Mouse (Mus musculus): Measurements from ENCODE around the gene 1700020L24Rik.

The 1700020L24Rik gene

DNA sequence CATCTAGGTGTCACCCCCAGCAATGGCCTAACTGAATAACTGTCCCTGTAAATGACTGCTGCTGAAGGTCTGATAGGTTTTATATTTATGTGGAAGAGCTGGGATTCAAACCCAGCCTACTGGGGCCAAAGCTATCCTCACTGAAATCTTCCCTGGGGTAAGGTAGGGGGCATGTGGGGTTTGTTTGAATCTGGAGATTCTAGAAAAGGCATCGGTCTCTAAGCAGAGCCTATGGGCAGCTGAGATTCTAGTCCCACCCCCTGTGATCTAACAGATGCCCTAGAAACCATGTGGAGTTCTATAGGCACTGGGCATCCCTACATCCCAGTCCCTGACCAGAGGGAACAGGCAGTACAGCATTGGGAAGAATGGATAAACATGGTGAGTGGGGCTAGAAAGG, at the start of gene 1700020L24Rik:
Gene 1700020L24Rik, plus strand, starts transcription at position 301 of the 400 bp plus-strand sequence.
- DNase-seq (ENCODE audit: low spot score): no peak

DNA sequence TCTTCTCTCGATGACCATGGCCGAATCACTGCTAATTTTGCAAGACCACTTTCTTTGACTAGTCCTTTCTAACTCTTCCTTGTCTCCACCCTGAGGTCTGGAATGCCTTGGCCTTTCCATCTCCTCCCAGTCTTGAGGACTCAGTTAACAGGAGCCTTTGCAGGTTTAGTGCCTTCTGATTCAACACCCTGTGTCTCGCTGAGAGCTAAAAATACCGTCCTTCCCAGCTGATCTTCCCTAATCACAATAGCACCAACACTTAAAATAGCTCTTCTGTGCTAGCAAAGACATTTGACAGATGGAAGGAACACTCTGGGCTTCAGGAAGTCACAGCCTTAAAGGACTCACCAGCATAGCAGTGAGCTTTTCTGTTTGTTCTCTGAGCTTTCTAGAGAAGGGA, 44.4 kb upstream of the 1700020L24Rik start:
- DNase-seq (ENCODE audit: low spot score): no peak

DNA sequence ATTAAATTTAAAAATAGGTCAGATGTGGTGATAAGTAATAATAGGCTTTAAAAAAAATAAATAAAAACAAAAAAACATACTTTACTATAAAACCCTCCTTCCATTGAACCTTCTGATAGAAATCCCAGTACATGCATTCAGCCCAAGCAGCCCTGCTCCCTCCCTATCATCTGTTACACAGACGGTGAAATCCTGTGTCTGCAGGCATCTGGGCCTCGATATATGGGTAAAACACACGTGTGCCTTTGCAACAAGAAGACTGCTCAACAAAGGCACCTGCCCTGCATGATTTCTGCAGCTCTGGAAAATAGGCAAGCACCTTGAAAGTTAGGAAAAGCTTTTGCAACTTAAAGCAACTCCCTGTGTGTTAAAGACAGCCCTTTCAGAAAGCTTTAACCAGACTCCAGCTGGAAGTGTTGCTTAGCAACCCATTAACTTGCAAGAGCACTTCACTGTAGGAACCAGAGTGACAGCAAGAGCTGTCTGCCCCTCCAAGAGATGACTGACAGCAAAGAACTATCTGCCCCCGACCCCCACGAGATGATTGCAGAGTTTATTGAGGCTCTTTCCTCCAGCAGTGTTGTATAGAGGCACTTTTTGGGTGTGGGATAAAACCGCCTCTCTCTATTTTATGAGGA, 42.6 kb upstream of the 1700020L24Rik start:
- DNase-seq (ENCODE audit: low spot score): no peak

DNA sequence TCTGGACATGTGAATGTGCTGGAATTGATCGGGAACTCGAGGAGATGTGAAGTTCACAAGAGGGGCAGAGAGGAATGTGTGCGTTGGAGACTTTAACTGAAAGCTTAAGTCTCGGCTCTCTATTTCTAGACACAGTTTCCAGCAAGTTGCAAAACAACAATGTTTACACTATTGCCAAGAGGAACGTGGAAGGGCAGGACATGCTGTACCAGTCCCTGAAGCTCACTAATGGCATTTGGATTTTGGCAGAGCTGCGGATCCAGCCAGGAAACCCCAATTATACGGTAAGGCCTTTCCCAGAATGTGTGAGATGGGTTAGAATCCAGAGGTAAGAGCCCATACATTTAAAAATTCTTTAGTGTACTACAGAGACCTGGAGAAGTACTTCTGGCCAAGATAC, 39.9 kb upstream of the 1700020L24Rik start:
- no peak for DNase-seq (ENCODE audit: low spot score)

DNA sequence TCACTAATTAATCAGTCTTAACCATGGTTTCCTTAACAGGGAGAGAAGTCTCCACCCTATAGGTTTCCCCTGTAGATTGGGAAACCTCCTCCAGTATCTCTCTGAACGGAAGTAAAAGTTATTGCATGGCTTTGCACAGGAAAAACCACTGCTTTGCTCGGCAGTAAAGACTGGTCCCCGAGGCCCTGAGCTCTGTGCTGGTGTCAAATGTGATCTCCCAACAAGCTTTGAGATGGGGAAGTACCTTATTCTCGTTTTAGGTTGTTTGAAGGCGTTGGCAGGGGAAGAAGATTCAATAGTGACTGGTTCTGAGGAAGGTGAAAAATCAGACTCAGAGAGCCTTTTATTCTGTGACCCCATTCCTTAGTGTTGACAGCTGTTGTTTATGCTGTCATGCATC, 38.8 kb upstream of the 1700020L24Rik start:
- no peak for DNase-seq (ENCODE audit: low spot score)

DNA sequence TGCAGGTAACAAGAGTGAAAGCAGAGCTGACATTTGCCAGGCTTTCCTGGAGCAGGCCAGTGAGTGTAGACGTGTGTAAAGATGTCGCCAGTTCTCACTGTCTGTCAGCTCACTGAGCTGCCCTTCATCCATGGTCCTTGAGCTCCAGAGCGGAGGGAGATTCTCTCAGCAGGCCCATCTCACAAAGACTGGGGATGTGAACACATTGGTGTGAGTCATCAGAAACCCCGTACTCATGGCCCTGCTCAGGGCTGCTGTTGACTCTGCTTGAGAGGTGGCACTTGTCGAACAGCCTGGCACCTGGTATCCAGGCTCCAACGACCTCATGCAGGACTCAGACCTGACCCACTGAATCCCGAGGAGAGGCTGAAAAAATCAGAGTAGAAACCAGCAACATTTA, 33.7 kb upstream of the 1700020L24Rik start:
- no peak for DNase-seq (ENCODE audit: low spot score)

DNA sequence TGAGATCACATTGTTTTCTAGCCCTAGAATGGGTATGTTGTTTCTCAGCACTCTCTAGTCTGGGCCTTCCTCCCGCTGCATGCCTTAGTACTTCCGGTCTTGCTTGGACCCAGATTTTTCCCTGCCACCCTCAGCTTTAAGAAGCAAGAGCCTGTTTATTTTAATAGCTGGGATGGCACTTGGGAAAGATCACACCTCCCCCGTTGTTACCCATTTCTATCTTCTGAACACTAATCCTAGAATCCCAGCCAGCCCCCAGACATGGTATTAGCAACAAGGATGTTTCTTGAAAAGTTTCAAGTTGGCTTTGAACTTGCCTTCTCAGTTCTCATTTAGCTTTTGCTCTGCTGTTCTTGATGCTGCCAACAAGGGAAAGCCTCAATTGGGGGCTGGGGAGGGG, 31.1 kb upstream of the 1700020L24Rik start:
- DNase-seq (ENCODE audit: low spot score): no peak

DNA sequence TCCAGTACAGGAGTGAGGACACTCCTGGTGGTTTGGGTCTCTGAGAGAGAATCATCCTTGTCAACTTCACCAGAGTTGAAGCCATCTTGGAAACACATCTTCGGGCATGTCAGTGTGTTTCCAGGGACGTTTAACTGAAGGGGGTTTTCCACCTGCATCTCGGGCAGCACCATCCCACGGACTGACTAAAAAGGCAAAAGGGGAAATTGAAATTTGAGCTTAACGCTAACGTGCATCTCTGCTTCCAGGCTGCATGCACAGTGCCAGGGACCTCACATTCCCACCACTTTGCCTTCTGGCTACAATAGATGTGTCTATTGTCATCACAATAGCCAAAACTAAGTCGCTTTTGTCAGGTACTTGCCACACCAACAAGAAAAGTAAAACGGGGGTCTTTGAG, 29.2 kb upstream of the 1700020L24Rik start:
- DNase-seq (ENCODE audit: low spot score): no peak

DNA sequence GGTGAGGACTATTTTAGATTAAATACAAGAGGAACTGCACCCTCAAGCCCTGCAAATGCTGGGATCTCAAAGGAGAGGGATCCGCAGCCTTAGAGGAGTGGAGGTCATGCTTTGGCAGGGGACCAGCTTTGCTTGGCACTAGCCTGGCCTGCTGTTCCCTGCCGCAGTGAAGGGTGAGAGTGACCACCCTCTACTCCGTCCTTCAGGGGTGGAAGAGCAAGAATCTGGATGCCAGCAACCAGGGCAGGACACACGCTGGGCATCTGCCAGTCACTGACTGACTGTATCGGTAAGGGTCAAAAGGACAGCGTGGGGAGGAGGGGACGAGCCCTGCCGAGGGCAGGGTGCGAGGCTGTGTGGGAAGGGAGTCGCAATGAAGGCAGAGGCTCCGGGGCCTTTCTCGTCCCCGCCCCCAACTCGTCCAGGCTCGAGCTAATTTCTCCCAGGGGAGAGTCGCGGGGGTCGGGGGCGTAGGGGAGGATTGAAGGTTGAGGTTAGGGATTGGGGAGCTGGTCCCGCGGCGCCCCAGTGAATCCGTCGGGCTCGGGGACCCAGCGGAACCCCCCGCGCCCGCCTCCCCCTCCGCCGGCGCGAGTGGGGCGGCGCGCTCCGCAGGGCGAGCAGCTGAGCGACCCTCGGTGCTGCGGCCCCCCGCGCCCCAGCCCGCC, 28.3 kb upstream of the 1700020L24Rik start, which contains the start of gene Rasl10b:
Gene Rasl10b, plus strand, starts transcription at position 51 of the 668 bp plus-strand sequence.
- DNase-seq (ENCODE audit: low spot score): no peak

DNA sequence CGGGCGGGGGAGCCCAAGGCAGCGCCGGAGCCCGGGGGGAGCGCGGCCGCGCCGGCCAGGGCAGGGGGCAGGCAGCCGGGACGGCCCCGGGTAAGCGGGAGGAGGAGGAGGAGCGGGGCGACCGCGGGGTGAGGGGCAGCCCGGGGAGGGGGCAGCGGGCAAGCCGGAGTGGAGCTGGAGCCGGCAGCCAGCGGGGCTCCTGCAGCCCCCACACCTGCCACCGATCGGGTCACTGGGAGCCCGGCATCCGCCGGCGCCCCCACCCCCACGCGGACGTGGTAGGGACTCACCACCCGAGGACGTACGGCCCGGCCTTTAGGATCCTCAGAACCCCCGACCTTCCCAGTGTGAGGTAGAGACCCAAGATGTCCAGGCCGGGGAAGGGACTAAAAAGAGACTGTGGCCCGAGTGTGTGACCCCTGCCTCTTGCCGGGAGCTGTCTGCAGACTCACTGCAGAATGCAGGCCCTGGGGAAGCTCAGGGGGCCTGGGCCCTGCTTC, 27.6 kb upstream of the 1700020L24Rik start:
- no peak for DNase-seq (ENCODE audit: low spot score)

DNA sequence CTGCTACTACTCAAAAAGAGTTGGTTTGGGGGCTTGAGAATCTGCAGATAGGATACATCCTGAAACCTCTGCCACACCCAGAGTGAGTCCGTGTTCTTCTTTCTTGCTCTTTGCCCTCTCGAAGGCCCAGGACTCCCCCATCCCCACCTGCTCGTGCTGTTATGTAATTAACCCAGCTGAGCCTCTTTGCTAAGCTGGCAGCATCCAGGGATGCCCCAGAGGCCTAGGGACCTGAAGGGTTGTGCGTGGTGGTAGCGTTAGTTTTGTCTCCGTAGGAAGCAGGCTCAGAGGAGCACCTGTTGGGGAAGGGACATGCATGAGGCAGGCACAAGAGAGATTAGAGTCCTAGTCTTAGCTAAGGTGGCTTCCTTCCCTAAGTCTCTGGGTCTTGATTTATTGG, 27.0 kb upstream of the 1700020L24Rik start:
- DNase-seq (ENCODE audit: low spot score): no peak

DNA sequence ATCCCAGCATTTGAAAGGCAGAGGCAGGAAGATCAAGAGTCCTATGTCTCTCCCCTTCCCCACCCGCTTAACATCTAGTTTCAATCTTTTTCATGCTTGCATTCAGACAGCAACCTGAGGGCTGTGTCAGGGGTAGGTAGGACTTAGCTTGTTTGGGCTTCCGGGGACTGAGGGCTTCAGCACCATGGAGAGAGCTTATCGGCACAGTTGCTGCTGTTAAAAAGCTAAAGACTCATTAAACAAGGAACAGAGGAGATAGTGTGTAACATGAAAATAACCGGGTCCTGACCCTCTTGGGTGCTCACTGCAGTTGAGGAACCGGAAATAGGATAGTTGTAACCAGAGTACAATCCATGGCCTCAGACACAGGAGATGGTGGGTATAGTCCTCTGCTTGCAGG, 20.4 kb upstream of the 1700020L24Rik start:
- DNase-seq (ENCODE audit: low spot score): peak; percentile 52

DNA sequence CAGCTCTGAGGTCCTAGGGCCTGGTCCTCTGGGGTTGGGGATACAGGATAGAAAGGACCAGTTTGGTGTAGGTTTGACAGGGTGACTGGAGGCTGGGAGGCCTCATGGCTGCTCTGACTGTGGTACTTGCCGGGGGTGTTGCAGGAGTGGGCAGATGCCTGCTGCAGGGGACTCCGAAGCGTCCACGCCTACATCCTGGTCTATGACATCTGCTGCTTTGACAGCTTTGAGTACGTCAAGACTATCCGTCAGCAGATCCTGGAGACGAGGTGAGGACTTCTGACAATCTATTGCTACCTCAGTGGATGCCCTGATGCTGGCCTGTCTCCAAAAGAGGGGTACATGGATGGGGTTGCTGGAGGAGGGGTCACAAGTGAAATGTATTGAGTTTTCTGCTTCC, 19.8 kb upstream of the 1700020L24Rik start:
- DNase-seq (ENCODE audit: low spot score): no peak

DNA sequence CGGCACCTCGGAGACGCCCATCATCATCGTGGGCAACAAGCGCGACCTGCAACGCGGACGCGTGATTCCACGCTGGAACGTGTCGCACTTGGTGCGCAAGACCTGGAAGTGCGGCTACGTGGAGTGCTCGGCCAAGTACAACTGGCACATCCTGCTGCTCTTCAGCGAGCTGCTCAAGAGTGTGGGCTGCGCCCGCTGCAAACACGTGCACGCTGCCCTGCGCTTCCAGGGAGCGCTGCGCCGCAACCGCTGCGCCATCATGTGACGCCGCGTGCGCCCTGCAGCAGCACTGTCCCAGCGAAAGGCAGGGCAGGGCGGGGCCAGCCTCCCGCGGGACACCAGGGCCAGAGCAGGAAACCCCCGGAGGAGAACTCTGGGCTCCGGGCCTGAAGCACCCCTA, 18.9 kb upstream of the 1700020L24Rik start:
- DNase-seq (ENCODE audit: low spot score): no peak

DNA sequence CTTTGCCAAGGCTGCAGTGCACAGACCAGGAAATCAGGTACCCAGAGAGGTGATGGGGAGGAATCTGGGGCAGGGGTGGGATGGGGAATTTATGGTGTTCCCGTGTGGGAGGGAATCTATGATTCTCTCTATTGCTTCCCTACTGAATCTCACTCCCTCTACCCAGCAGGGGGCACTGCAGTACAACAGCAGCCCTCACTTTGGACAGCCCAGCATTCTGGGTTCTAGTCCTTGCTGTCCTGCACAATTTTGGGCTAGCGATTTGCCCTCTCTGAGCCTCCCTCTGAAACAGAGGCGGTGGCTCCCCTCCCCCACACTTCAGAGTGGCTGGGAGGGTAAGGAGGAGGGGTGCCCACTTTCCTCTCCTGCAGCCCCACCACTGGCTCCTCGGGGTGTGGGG, 17.1 kb upstream of the 1700020L24Rik start:
- no peak for DNase-seq (ENCODE audit: low spot score)

DNA sequence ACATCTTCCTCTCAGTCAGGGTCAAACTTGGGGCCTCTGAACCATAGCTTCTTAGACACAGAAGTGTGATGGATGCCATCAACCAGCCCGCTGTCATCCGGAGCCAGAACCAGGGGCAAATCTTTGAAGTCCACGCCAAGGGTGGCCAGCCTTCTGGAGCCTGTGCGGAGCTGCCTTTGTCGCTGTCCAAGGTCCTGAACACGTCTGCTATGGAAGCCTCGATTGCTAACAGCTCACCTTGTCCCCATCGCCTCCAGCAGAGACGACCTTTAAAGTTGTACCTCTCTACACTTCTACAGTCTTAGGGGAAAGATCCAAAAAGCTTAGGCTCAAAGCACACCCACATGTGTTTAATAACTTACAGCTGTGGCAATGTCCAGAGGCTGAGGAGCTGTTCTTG, 16.2 kb upstream of the 1700020L24Rik start:
- DNase-seq (ENCODE audit: low spot score): no peak

DNA sequence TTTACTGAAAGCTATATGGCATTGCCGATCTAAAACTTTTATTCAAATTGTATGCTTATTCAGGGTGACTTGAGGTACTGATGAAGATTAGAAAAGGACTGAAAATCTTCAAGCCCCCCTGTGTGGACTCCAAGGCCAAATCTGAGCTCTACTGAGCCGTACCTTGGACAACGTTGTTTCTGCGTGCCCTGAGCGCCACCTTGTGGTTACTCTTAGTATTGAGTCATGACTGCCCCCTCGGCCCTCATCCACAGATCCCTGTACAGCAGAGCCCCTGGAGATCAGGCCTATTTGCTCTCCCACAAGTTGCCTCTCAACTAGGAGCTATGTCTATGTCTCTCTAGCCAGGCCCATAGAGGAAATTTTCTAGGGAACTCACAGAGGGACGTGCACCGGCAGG, 12.8 kb upstream of the 1700020L24Rik start:
- no peak for DNase-seq (ENCODE audit: low spot score)

DNA sequence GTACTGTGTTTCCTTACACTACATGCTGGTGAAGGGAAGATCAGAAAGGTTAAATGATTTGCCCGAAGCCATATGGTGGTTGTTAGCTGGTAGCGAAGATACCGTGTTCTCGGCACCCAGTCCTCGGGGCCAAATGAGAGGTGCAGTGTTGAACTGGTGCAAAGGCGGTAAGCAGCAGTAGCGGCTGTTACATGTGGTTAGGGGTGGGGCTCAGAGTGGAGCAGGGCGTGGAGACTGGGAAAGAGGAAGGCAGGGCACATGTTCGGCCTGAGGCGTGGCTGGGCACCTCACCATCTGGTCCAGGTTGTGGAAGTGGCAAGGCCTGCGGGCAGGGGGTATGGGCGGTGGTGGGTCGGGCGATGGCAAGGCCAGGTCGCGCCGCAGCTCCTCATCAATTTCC, 10.5 kb upstream of the 1700020L24Rik start:
- DNase-seq (ENCODE audit: low spot score): no peak

DNA sequence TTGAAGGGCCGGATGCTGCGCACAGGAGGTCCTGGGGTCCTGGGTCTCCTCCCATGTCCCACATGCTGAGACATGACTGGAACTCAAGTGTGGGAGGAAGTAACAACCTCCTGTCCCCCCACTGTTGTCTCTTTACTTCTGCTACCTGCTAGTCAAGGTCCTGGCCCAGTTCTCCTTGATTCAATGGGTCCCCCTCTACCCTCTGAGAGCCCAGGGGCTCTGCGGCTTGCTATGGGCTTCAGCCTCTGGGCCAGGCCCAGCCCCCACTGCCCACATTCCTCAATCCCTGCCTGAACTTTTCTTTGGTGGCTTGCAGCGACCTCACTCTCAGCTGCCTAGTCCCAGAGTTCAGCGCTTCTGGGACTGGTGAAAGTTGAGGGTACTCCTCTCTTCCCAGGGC, 8.1 kb upstream of the 1700020L24Rik start, which contains the start of gene Gas2l2:
Gene Gas2l2, minus strand, starts transcription at position 101 of the 400 bp plus-strand sequence.
- DNase-seq (ENCODE audit: low spot score): no peak

DNA sequence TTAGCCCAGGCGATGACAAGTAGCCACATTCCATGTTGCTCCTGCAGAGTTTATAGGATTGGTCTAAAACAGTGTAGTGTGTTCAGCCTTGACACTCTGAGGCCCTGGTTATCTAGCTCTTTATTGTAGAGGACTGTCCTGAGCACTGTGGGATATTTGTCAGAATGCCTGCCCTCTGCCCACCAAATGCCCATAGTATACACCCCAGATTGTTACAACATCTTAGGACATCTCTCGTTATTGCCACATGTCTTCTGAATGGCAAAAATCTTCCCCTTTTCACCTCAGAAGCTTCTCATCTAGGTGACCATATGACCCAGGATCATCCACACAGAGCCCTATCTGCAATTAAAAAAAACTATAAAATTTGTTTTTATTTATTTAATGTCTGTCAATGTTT, 4.9 kb upstream of the 1700020L24Rik start:
- DNase-seq (ENCODE audit: low spot score): no peak

DNA sequence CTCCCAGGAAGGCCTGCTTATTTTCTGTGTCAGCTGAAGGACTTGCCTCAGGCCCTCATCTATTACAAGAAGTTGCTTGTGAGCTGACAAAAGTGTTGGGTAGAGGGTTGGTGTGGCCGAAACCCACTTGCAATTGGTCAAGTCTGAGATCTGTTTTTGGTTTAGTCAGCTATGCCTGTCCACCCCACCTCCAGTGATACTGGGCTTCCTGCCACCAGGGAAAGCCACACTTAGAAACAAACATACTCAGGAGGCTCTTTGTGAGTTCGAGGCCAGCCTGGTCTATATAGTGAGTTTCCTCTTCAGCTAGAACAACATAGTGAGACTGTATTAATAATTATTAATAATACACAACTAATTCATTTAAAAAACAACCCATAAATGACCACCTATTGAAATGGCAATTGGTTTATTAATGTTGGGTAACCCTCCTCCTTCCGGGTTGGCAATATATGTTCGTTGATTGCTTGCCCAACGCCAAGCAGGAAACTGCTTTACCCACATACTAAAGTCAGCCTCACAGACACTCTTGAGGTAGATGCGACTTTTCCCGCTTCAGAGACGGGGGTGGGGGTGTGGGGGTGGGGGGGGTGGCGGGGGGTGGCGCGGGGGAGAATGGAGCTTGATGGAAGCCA, 2.1 kb downstream of the 1700020L24Rik start:
- DNase-seq (ENCODE audit: low spot score): no peak

DNA sequence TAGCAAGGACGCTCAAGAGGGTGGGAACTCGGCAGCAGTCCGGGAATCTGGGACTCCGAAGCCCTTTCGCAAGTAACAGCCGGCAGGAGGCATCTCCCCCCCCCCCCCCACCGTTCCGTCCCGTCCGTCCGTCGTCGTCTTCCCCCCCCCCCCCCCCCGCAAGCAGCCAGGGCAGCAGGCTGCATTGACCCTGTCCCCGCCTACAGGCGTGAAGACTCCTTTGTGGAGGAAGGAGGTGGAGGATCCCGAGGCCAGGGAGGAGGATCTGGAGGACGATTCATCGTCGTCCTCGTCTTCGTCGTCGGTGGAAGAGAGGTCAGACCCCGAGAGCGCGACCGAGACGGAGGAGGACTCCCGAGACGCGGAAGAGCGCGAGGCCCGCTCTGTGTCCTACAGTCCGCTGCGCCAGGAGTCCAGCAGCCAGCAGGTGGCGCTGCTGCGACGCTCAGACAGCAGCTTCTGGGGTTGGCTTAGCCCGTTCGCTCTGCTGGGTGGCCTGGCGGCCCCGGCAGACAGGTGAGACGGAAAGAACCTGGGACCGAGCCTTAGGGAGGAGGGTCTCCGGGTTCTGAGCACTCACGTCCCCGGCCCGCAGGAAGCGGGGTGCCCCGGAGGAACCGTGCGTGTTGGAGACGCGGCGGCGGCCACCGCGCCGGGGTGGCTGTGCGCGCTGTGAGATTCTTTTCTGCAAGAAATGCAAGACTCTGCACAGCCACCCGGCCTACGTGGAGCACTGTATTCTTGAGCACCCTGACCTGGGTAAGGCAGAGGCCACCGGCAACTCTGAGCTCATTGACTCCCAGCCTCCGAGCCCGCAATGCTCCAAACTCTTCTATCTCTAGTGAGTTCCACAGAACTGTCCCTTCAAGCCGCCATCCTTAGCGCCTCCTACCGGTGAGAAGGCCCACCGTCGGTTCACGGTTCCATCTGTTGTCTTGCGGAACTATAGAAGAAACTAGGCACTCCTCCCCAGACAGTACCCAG, 2.9 kb downstream of the 1700020L24Rik start:
- DNase-seq (ENCODE audit: low spot score): peak; percentile 60

Measured in ovary, adult 18-20 months (tissue).